8 mouse cellular contexts compared by ENCODE assay signal in the genomic region with DNA sequence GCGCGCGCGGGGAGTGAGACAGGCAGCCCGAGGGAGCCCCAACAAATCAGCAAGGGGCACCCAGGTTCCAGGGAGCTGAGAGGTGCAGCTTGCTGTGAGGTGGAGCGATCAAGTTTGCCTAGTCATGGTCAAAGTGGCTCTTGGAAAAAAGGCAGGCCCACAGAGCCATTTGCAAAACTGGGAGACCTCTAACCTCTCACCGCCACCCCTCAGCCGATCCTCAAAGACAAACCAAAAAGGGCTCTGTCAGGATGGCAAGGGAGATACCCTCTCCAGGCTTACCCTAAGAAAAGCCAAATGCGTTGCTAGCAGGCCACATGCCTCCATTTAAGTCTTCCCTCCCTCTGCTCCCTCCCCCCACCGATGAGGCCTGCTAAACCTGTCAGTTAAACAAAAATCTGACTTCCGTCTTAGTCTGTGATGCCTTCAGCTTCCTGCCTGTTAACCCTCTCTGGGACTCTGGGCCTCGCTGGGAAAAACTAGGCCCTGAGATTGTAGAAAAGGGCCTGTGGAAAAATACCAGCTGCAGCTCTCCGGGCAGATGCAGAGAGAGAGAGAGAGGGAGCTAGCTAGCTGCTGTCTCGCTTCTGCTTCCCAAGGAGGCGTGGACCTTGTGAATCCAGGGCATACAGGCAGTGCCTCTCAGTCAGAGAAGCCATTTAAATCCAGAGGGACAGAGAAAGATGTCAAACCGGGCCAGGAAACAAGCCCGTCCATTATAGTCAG. TPM values are rescaled to one million over a fixed set of nuclear protein-coding genes. Genes with fewer than 3 reads are reported as not detected.
DNase-seq lines count a peak whose midpoint lies in the region; ATAC-seq lines count a peak whose summit lies in the region.

No protein-coding gene starts in this region.

- no peak overlapping the region for H3K4me3 ChIP-seq in forebrain, embryonic 16.5 days (replicated peaks; ENCODE audit: low read length)
- H3K4me3 ChIP-seq in hindbrain, embryonic 12.5 days: no peak overlapping the region

- no peak overlapping the region for H3K4me2 ChIP-seq in forebrain, embryonic 16.5 days (ENCODE audit: low read length)
- H3K4me2 ChIP-seq in hindbrain, embryonic 12.5 days (replicated peaks): peak overlapping the region; percentile 41

- peak; percentile 19; the same call in 1 of the 2 replicates for ATAC-seq in forebrain, embryonic 16.5 days
- peak; percentile 32 for ATAC-seq in hindbrain, embryonic 12.5 days (ENCODE audit: low FRiP score)

- H3K4me1 ChIP-seq in forebrain, embryonic 16.5 days (replicated peaks; ENCODE audit: control insufficient read depth, insufficient read depth, low read length): peaks cover 85% of the 10 kb centered on the region
- H3K4me1 ChIP-seq in hindbrain, embryonic 12.5 days: peaks cover 96% of the 10 kb centered on the region

- WGBS in forebrain, embryonic 16.5 days: 12% methylated on average over 13 of the region's 17 CpGs
- 4% methylated on average over 15 of the region's 17 CpGs for WGBS in hindbrain, embryonic 12.5 days

- peak overlapping the region; percentile 100 for H3K27ac ChIP-seq in forebrain, embryonic 16.5 days (ENCODE audit: low read length)
- H3K27ac ChIP-seq in hindbrain, embryonic 12.5 days: peak overlapping the region; percentile 100

- no peaks in the 10 kb centered on the region for H3K36me3 ChIP-seq in forebrain, embryonic 16.5 days (ENCODE audit: control insufficient read depth, insufficient read depth)
- no peaks in the 10 kb centered on the region for H3K36me3 ChIP-seq in hindbrain, embryonic 12.5 days

- no peaks in the 10 kb centered on the region for H3K27me3 ChIP-seq in forebrain, embryonic 16.5 days (replicated peaks; ENCODE audit: control insufficient read depth, insufficient read depth, low read length)
- no peaks in the 10 kb centered on the region for H3K27me3 ChIP-seq in hindbrain, embryonic 12.5 days

- peak overlapping the region; percentile 79 for H3K9ac ChIP-seq in forebrain, embryonic 16.5 days (replicated peaks; ENCODE audit: low read depth, low read length)
- H3K9ac ChIP-seq in hindbrain, embryonic 12.5 days: peak overlapping the region; percentile 70

- no peaks in the 10 kb centered on the region for H3K9me3 ChIP-seq in forebrain, embryonic 16.5 days (ENCODE audit: control insufficient read depth, low read length)
- H3K9me3 ChIP-seq in hindbrain, embryonic 12.5 days (replicated peaks): no peaks in the 10 kb centered on the region

- peak; percentile 67 for DNase-seq in NIH3T3 (ENCODE audit: low read depth)
- peak; percentile 54 to 58 for DNase-seq in cerebellum, adult 18-20 months
- DNase-seq in layer of hippocampus, postnatal 14 days (ENCODE audit: low spot score in 2 of 2): peak; percentile 71 to 81
- DNase-seq in lung, postnatal 36 days: peak; percentile 76
- peak; percentile 50 for DNase-seq in right cerebral cortex, postnatal 4 days
- no peak for DNase-seq in urinary bladder, postnatal 14 days (ENCODE audit: low spot score)

RNA-seq across cellular contexts. Expression of gene Zmynd8, which starts 13.4 kb away (rescaled TPM):
- polyA plus RNA-seq in forebrain, embryonic 16.5 days (2015; fragmentation: Nextera tagmentation; extraction: Ambion mirVana): 69.8 and 81.5 TPM in 2 replicates
- polyA plus RNA-seq in hindbrain, embryonic 12.5 days (2016; fragmentation: Nextera tagmentation; extraction: Ambion mirVana): 71.8 and 72.1 TPM in 2 replicates
- 100 to 1,000 TPM; 138 to 143 TPM for total RNA-seq in layer of hippocampus, postnatal 14 days (2021)
